Mouse (Mus musculus): ENCODE results near the gene Tnfrsf9.
A peak's percentile ranks its signal among the peaks of the same experiment; 100 is the strongest.
"Not testable (repeated sequence)": the region's sequence is repeated elsewhere in the genome, so short reads cannot be mapped to it uniquely, and the experiment has no call there.

Gene Tnfrsf9

DNA sequence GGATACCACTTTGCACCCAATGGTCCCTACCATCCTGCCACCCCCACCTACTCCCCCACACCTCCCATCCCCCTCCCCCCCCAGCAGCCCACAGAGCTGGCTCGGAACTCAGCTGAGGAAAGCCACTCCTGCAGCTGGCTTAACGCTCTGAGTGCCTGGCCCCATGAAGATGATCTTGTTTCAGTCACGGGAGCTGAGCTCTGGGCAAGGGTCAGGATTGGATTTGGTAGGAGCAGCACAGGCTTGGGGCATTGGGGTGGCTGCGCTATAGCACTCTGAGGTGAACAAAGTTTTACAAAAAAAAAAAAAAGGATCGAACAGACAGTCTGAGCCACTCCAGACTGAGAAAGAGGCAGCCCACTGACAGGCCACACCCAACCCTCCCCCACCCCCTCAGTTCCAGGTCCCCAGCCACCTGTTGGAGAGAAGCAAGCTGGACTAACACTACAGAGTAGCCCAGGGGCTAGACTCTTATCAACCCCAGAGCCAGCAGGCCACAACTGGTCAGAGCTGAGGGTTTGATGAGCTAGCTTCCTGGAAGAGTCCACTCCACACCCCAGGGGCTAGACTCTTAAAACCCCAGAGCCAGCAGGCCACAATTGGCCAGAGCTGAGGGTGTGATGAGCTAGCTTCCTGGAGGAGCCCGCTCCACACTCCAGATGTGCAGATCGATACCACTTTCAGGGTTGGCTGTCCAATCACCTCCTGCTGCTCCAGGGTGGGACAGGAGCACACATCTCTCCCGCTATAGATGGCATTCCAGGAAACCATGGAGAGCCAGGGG lies 19.5 kb upstream of the Tnfrsf9 start:
- no peak for DNase-seq (ENCODE audit: low read depth, low spot score)

DNA sequence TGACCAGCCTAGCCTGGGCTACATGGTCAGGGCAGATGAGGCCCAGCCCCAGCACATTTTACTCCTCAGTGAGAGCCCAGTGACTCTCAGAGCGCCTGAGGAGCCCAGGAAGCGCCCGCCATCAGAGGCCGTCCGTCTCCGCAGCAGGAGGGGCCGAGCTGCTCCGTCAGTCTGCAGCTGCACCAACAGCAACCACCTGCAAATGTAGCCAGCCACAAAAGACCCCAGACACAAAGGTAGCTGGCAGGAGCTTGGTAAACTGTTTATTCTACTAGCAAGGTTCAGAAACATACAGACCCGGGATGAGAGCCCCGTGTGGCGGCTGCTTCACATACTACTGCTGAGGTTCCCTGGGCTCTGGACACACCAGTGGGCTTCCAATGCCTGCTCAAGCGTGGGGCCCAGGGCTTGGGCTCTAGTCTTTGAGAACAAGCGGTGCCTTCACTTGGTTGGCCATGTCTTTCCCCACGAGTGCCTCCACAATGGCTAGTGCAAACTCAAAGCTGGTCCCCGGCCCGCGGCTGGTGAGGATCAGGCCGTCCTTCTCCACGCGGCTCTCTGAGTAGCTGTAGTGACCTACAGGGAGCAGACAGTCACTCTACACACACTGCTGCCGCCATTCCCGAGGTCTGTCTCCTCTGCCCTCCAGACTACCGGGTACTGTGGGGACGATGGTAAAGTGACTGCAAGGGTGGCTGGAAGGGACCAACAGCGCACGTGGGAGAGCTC lies 17.3 kb upstream of the Tnfrsf9 start:
- no peak for DNase-seq (ENCODE audit: low read depth, low spot score)

DNA sequence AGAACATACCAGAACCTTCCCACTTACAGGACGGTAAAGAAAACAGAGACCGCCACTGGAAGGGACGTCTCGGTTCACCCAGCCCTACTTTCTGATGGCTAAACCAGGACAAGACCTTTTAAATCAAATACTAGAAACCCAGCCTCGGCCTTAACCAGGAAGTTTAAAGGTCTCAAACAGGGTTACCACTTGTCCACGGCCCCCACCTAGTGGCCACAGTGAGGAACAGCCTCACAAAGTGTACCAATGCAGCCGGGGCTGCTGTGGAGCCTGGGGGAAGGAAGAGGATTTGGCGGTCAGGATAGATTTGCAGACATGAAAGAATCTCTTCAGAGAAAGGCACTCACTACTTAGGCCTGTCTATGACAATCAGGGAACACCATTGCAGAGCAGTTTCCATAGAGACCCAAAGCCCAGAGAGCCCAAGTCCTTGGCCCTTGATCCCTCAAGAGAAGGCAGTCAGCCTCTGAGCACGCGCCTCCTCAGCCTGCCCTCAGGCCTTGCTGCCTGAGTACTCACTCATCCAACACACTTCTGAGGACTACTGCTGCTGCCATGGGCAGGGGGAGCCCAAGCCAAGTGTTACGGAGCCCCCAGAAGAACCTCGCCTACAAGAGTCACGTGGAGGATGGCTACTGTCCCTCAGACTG lies 15.5 kb upstream of the Tnfrsf9 start:
- DNase-seq (ENCODE audit: low read depth, low spot score) = peak; percentile 39

DNA sequence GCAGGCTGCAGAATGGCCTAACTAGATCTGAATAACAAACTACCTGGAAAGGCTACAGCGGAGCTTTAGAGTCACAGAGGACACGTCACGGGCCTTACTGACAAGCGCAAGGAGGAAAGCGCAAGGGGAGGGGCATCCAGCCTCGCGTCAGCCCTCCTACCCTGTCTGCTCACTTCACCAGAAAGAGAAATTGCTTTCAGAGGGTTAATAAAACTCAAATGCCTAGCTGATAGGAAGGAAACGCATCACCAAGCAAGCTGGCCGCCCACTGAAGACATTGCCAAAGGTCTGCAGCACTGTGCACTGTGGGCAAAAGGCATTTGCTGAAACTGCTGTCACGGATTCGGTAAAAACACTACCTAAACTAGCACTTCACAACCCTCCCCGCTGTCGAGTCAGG lies 13.9 kb upstream of the Tnfrsf9 start:
- no peak for DNase-seq (ENCODE audit: low read depth, low spot score)

DNA sequence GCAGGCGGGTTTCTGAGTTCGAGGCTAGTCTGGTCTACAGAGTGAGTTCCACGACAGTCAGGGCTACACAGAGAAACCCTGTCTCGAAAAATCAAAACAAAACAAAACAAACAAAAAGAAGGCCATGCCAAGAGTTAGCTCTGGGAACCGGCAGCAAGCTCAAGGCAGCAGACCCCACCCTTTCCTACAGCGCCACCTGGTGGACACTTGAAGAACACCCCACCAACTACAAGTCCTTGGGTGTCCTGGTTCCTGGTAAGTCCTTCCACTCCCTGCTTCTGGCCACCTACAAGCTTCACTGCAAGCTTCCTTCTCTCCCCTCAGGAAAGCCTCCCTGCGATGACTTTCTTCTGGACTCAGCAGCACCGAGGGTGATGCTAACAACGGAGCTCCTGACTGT lies 12.7 kb upstream of the Tnfrsf9 start:
- DNase-seq (ENCODE audit: low read depth, low spot score) = peak; percentile 37

DNA sequence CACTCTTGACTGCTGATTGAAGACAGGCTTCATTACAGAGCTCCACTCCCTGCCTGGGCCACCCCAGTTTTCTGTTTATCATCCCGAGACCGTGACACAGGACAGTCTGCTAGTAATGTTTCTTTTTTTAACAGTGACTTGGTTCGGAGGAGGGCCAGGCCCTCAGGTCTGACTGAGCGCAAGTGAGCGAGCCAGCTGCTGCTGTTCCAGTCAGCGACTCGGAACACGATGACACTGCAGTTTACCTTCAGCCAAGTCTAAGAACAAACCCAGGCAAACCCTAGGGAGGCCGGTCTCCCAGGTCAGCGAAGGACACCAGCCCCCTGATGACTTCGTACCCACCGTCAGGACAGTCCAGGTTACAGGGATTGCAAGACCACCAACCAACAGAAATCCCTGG lies 12.3 kb upstream of the Tnfrsf9 start:
- no peak for DNase-seq (ENCODE audit: low read depth, low spot score)

DNA sequence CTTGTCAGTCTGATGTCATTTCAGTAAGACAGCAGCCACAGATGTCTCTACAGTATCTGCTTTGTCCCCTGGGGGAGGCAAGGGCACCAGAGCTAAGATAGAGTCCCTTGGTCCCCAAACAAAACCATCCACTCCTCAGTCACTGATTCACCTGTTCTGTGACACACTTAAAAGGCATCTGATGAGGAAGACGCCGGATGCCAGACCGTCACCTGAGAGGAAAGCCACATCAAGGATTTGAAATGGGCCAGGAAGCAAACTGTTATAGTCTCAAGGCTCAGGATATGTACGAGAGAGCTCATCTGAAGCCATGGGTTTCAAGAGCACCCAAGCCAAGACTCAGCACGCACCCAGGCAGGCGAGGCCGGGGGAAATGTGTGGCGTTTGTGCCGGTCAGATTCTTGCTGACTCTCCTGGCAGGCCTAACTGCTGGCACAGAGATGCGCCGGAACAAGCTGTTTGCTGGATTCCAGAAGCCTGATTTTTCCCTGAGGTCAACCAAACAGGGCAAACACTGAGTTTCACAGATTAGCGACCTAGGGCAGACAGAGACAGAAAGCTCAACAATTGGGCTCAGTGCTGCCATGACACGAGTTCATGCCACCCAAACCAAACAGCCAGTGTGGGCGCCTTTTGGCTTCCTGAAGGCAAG lies 11.1 kb upstream of the Tnfrsf9 start:
- DNase-seq (ENCODE audit: low read depth, low spot score) = no peak

DNA sequence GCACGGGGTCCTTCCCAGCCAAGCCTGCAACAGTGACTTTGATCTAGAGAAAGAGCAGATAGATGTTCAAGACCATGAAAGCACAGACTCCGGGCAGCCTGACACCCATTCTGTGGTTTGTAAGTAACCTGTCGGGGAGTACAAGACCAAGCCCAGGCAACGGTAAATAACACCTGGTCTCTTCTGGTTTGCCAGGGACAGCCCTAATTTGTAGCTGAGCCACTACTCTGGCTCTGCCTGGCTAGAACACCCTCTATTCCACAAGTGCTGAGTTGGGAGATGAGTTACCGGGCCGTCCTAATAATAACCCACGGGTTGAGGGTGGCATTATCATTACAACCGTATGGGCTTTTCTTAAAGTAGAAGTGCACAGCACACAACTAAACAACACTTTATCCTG lies 7.3 kb upstream of the Tnfrsf9 start:
- no peak for DNase-seq (ENCODE audit: low read depth, low spot score)

DNA sequence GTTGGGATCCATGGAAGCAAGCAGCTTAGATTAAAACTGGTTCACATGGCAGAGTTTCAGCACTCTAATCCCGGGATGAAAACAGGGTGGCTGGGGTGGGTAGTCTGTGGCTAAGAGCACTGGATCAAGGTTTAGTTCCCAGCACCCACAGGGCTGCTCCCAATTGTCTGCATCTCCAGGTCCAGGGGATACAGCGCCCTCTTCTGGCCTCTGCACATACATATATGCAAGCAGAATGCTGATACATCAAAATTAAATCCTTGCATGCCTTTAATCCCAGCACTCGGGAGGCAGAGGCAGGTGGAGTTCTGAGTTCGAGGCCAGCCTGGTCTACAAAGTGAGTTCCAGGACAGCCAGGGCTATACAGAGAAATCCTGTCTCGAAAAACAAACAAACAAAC lies 5.8 kb upstream of the Tnfrsf9 start:
- not testable (repeated sequence) for DNase-seq (ENCODE audit: low read depth, low spot score)

DNA sequence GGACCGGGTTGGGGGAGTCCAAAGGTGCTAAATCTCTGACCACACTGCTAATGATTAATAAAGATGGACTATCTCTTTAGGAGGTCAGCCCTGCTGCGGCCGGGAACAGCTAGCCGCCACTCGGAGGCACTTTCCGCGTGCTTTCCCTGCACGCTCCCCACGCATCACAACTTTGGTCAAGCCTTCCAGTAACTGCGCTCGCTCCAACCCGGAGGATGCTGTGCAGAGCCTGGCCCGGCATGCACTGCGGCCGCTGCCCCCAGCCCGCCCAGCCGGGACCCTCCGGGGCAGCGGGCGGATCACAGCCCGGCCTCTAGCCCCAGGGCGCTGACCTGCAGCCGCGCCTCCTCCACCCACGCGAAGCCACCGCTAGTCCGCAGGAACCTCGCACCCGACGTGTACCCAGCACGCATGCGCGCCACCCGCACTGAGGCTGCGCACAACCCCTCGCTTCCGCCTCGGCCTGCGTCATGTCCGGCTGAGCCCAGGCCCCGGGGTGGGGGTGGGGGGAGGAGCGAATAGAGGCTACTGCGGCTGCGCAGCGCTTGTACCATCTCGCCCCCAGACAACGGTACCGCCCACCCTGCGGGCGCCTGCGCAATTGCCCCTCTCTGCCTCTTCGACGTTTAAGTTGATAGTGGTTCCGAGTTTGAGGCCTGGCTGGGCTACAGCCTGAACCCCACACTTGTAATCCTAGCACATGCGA lies 4.8 kb upstream of the Tnfrsf9 start:
- DNase-seq (ENCODE audit: low read depth, low spot score) = peak; percentile 97

DNA sequence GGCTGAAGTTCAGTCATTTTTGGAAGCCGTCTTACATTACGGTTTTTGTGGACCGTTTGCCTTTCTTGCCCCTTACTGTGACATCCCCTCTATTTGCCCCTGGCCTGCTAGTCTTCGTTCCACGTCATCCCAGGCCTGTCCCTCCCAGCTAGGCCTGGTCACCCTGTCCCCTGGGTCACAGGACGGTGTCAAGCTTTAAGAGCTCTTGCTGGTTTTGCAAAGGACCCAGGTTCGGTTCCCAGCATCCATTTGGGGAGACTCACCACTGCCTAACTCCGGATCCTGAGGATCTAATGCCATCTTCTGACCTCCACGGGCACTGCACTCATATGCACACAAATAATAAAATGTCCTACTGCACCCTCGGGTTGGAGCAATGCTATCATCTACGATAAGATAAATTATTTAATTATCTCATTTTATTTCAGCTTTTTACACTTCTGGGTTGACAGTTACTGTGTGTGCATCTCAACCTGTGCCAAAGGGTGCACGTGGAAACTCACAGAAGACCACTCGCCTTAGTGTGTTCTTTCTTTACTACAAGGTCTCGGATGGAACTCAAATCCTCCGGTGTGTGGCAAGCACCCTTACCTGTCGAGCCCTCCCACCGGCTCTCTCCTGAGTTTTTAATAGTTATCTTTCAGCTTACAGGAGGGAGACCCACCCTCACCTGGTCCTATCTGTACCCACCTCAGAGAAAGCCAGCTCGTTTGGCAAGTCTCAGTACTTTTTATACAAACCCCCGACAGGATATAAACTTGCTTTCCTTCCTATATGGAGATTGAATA lies 4.0 kb upstream of the Tnfrsf9 start:
- DNase-seq (ENCODE audit: low read depth, low spot score) = no peak

DNA sequence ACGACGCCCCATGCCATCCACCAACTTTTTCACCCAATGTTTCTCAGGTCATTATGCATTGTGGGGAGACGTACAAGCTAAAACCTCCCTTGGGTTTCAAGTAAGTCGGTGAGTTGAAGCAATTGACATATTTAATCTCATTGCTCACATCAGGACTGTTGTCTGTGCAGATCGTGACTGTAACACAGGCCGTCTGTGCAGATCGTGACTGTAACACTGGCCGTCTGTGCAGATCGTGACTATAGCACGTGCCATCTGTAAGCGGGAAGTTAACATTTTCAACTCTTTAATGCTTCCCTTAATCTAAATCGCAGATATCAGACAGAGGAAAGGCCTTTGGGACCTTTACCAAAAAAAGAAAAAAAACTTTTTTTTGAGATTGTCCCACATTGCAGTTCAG lies 619 bp upstream of the Tnfrsf9 start:
- no peak for DNase-seq (ENCODE audit: low read depth, low spot score)

DNA sequence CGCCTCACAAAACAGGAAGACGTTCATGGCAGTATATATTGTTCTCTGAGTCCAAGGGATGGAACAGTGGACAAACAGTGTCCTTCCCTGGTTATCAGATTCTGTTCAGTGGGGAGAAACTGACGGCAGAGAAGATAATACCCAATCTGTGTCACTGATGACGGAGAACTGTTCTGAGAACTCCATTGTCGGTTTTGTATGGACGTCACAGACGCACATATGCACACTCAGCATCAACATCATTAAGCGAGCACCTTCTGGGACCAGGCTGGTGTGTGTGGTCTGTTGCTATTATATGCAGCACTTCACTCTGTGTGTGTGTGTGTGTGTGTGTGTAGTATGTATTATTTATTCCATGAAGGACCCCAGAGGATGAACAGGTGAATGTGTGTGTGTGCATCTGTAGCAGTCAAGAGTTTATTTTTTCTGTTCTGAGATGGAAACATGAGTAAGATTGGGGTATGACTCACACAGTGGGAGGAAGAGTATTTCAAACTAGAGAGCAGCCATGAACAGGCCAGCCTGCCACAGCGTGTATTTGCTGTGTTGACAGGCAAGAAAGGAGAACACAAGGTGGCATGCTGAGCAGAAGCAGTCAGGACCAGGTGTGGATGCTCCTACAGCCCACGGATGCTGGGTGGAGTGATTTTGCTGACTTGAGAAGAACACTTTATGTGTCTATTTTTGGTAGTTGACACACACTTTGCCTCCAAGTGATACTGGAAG lies 982 bp downstream of the Tnfrsf9 start:
- DNase-seq (ENCODE audit: low read depth, low spot score) = no peak

DNA sequence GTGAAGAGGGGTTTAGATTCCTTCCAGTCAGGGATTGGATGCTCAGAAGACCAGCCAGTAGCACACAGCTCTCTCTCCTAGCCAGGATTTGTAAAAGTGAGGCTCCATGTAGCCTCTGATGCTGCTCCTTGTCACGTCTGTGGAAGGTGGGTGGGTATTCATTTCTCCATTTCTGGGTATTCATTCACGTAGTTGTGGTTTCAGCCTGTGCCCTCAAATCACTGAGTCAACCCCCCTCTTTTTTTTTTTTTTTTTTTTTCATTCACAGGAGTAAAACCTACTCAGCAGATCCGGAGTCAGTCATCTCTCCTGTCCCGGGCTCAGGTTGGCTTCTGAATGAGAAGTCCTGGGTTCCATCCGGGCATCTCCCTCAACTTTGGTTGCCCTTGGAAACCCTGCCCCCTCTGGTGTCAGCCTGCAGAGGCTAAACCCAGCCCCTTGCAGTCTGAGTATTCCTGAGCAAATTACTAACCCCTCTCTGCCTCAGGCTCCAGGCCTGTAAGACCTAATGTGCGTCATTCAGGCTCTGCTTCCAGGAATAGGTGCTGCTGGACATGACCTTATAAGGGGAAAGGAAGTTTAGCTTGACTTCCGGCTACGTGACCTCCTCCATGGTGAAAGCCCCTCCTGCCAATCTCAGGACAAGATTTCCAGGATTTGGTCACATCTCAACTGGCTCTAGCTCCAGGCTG lies 3.1 kb downstream of the Tnfrsf9 start:
- DNase-seq (ENCODE audit: low read depth, low spot score) = no peak

DNA sequence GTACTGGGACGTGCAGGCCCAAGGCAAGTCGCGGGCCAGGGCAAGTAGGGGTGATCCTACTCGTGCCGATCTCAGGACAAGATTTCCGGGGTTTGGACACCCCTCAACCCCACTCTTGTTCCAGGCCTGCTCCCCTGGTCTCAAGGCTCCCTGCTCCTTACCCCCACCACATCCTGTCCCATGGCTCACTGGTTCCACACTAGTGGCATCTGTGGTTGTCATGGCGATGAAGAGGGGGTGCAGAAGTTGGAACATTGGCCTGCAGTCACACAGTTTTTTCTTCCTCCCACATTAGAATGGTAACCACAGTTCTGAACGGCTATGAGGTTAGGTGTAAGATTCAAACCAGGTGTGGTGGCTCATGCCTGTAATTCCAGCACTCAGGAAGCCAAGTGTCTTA lies 6.8 kb downstream of the Tnfrsf9 start:
- DNase-seq (ENCODE audit: low read depth, low spot score) = no peak

DNA sequence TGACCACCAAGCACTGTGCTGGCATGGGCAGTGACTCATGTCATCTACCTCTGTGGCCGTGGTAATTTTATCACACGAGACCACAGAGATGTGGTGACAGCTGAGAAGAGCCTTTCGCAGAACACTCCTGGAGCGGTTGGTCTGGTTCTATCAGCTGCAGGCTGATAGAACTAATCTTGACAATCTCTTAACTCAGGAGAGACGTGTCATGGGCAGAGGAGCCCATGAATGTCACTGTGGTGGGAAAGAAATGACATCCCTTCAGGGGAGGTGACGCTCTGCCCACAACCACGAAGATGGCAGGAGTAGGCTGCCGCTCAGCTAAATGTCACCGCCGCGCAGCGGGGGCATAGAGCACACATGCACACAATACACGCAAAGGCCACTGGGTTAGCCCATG lies 9.9 kb downstream of the Tnfrsf9 start:
- no peak for DNase-seq (ENCODE audit: low read depth, low spot score)

DNA sequence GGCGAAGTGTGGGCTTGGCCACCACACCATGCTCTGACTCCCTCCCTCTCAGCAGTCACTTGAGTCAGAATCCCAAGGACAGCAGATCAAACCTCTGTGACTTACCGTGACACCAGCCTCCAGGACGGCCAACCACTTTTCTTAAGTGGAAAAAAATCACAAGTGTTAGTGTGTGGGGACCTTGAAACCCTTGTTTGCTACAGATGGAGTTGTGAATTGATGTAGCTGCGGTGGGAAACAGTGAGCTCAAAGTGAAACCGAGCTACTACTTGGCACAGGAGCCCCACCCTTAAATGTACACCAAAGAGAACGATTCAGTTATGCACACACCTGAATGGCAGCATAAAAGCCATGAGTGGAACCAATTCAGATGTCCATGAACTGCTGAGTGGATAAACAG lies 10.6 kb downstream of the Tnfrsf9 start:
- no peak for DNase-seq (ENCODE audit: low read depth, low spot score)

DNA sequence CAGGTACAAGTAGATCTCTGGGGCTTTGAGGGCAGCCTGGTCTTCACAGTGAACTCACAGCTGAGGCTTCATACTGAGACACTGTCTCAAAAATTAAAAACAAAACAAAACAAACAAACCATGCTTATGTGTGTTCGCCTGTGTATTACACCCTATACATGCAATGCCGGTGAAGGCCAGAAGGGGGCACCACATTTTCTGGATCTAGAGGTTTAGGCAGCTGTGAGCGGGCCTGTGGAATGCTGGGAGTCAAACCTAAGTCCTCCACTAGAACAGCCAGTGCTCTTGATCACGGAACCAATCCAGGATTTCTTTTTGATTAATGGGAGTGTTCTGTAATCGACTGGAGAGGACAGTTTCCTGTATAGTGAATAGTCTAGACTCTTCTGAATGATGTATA lies 11.6 kb downstream of the Tnfrsf9 start:
- no peak for DNase-seq (ENCODE audit: low read depth, low spot score)

DNA sequence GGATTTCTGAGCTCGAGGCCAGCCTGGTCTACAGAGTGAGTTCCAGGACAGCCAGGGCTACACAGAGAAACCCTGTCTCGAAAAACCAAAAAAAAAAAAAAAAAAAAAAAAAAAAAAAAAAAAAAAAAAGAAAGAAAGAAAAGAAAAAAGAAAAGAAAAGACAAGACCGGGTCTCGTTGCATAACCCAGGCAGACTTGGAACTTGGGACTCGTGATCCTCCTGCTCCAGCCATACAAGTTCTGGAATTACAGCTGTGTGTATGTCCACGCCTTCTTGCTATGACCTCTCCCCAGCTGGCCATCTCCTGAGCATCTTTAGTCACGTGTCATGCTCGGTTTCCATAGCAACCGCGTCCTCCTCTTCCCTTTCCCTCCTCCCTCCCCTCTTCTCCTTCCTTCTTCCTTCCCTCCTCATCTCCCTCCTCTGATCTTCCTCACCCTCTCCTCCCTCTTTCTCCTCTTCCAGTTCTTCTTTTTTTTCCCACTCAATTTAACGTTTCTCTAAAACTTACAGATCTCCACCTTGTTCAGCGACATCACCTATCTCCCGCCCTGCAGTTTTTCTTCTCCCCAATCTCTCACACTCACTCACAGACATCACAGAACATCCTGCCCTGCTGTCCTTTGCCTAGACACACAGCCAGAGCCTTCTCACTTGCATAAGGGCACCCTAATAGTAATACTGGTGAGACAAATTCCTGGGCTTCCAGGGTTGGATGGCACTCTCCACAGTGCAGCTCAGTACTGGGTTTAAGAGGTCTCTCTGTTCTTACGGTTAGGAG lies 12.8 kb downstream of the Tnfrsf9 start:
- no peak for DNase-seq (ENCODE audit: low read depth, low spot score)

All from retina, adult 2 months (tissue).